Mouse (Mus musculus) ES-E14 (cell line): ENCODE results near the gene Cdkl3. TPM values are rescaled to one million over a fixed set of nuclear protein-coding genes. Genes with fewer than 3 reads are reported as not detected.
"Not testable (repeated sequence)": the region's sequence is repeated elsewhere in the genome, so short reads cannot be mapped to it uniquely, and the experiment has no call there.

Experiments
- DNase-seq: peaks from one replicate; pipeline ENCODE4 v3.0.0-alpha.2; 2013; ENCODE audit warnings: low read depth, low spot score
- H3K27ac ChIP-seq: 2 replicates; pipeline ENCODE4 v1.5.1; 2012; ENCODE audit warnings: low read depth, mild to moderate bottlenecking, low read length, moderate library complexity, mixed read lengths; ENCODE audit not compliant: poor library complexity, insufficient read depth, severe bottlenecking
- H3K36me3 ChIP-seq: 2 replicates; pipeline ENCODE4 v1.6.1; 2012; ENCODE audit warnings: mild to moderate bottlenecking, low read length, moderate library complexity, mixed read lengths; ENCODE audit not compliant: control insufficient read depth, poor library complexity, insufficient read depth, severe bottlenecking
- H3K4me1 ChIP-seq, 2 experiments: fragments of 150-350 bp in 1 of 2; sonication (generic) in 1 of 2; 2 replicates each; pipeline ENCODE4 v1.6.1; 2012; ENCODE audit warnings: low read length in 2 of 2, mild to moderate bottlenecking in 1 of 2, mixed read lengths in 1 of 2; ENCODE audit not compliant: control insufficient read depth in 2 of 2, insufficient read depth in 2 of 2, poor library complexity in 1 of 2
- H3K4me3 ChIP-seq, 2 experiments: fragments of 150-350 bp in 1 of 2; sonication (generic) in 1 of 2; 2 replicates each; pipeline ENCODE4 v1.5.1; 2012; ENCODE audit warnings: low read length in 2 of 2, low read depth in 1 of 2, mild to moderate bottlenecking in 1 of 2, mixed read lengths in 1 of 2; ENCODE audit not compliant: insufficient read depth in 1 of 2, poor library complexity in 1 of 2, severe bottlenecking in 1 of 2
- H3K9ac ChIP-seq: 2 replicates; pipeline ENCODE4 v1.6.1; 2012; ENCODE audit warnings: low read depth, mild to moderate bottlenecking, low read length, mixed read lengths; ENCODE audit not compliant: poor library complexity, insufficient read depth, severe bottlenecking
- H3K9me3 ChIP-seq: fragments of 150-350 bp; sonication (generic); 2 replicates; pipeline ENCODE4 v1.6.1; 2012; ENCODE audit warnings: low read depth, mild to moderate bottlenecking, low read length; ENCODE audit not compliant: control insufficient read depth, insufficient read depth
- CHD2 ChIP-seq: IDR thresholded peaks from 2 replicates; pipeline ENCODE4 v1.6.1; 2014; ENCODE audit warnings: mild to moderate bottlenecking, low read depth, low read length, inconsistent platforms
- HCFC1 ChIP-seq: IDR thresholded peaks from 2 replicates; pipeline ENCODE4 v1.6.1; 2012; ENCODE audit warnings: low read length, inconsistent platforms, borderline replicate concordance; ENCODE audit not compliant: insufficient read depth
- MAFK ChIP-seq: IDR thresholded peaks from 2 replicates; pipeline ENCODE4 v1.6.1; 2014; ENCODE audit warnings: mild to moderate bottlenecking, low read depth, low read length, inconsistent platforms; ENCODE audit not compliant: insufficient read depth
- ZC3H11A ChIP-seq: IDR thresholded peaks from 2 replicates; pipeline ENCODE4 v1.6.1; 2012; ENCODE audit warnings: low read depth, mild to moderate bottlenecking, inconsistent platforms, low read length, borderline replicate concordance
- ZNF384 ChIP-seq: IDR thresholded peaks from 2 replicates; pipeline ENCODE4 v1.6.1; 2012; ENCODE audit warnings: low read depth, low read length, inconsistent platforms
- in situ Hi-C, 2 experiments: fragments of 600-800 bp; cut with MboI; formaldehyde crosslinking; loops; one replicate each; pipeline ENCODE4 v1.15.1; 2025; ENCODE audit warnings: low sequenced_read_pairs in 2 of 2, inconsistent platforms in 1 of 2; ENCODE audit not compliant: unreplicated experiment in 2 of 2
- total RNA-seq: library from RNA; depleted of rRNA; stranded (reverse); fragments of 300-350 nt; gene quantifications from 2 replicates; pipeline ENCODE4 v1.2.3, GENCODE M21; 2012

Gene Cdkl3
- total RNA-seq, 1 experiment: 4.6 TPM

- no peak overlapping the region for H3K9ac ChIP-seq
Measured at GRCm38 (mm10) chr11:52108796-52109195, 104.8 kb downstream of the Cdkl3 start.

GRCm38 (mm10) chr11:52109421-52109820 is 105.4 kb downstream of the Cdkl3 start:
- Histone ChIP-seq H3K4me1 (peaks cover 0 to 6% of the 10 kb centered on the region in 2 experiments; a peak in 1 of 4 replicates), H3K27ac (no peak overlapping the region), H3K9ac (no peak overlapping the region), H3K36me3 (no peaks in the 10 kb centered on the region; the same call in none of the 2 replicates), H3K9me3 (no peaks in the 10 kb centered on the region), H3K4me3 (no peak overlapping the region)
- in situ Hi-C loops: no loop called here
- DNase-seq: no peak
- TF ChIP-seq MAFK: no peak
- no peak for TF ChIP-seq HCFC1
- TF ChIP-seq ZC3H11A: no peak
- no peak for TF ChIP-seq CHD2
- no peak for TF ChIP-seq ZNF384

More at GRCm38 (mm10) chr11:52108796-52109195, 104.8 kb downstream of the Cdkl3 start:
- no peak for TF ChIP-seq HCFC1
- TF ChIP-seq CHD2: no peak
- no peak for TF ChIP-seq ZNF384
- no peak for TF ChIP-seq ZC3H11A
- TF ChIP-seq MAFK: no peak
- Histone ChIP-seq H3K9me3 (no peaks in the 10 kb centered on the region), H3K4me3 (no peak overlapping the region), H3K27ac (no peak overlapping the region), H3K4me1 (peaks cover 2 to 6% of the 10 kb centered on the region in 2 experiments; a peak in 2 of 4 replicates), H3K36me3 (no peaks in the 10 kb centered on the region; the same call in 1 of the 2 replicates)
- no peak for DNase-seq
- in situ Hi-C loops: no loop called here

- H3K36me3 ChIP-seq: peaks cover 16% of the 10 kb centered on the region
- in situ Hi-C loops: no loop called here
- H3K4me1 ChIP-seq: peaks cover 2 to 3% of the 10 kb centered on the region in 2 experiments; a peak in 2 of 4 replicates
- TF ChIP-seq HCFC1 (no peak), ZNF384 (no peak), CHD2 (no peak), ZC3H11A (no peak), MAFK (no peak)
- H3K9me3 ChIP-seq: no peaks in the 10 kb centered on the region
- no peak overlapping the region for H3K4me3 ChIP-seq
- no peak overlapping the region for H3K27ac ChIP-seq
- no peak for DNase-seq
- no peak overlapping the region for H3K9ac ChIP-seq
Measured at GRCm38 (mm10) chr11:52115479-52115878, 111.5 kb downstream of the Cdkl3 start.

- H3K4me3 ChIP-seq, DNase-seq, in situ Hi-C loops, H3K4me1 ChIP-seq, H3K9ac ChIP-seq, H3K9me3 ChIP-seq, H3K27ac ChIP-seq: not testable (repeated sequence)
- peaks cover 19% of the 10 kb centered on the region for H3K36me3 ChIP-seq
Measured at GRCm38 (mm10) chr11:52116117-52116516, 112.1 kb downstream of the Cdkl3 start.

GRCm38 (mm10) chr11:52117156-52117555 is 113.1 kb downstream of the Cdkl3 start:
- TF ChIP-seq ZNF384 (no peak), MAFK (no peak), CHD2 (no peak), HCFC1 (no peak), ZC3H11A (no peak)
- Histone ChIP-seq H3K9ac (no peak overlapping the region), H3K36me3 (peaks cover 27% of the 10 kb centered on the region), H3K4me1 (peaks cover 0 to 2% of the 10 kb centered on the region in 2 experiments; a peak in 2 of 4 replicates), H3K27ac (no peak overlapping the region), H3K4me3 (no peak overlapping the region), H3K9me3 (no peaks in the 10 kb centered on the region)
- no peak for DNase-seq
- in situ Hi-C loops: no loop called here

- in situ Hi-C loops, H3K9me3 ChIP-seq, H3K4me3 ChIP-seq, DNase-seq, H3K27ac ChIP-seq, H3K4me1 ChIP-seq, H3K9ac ChIP-seq: not testable (repeated sequence)
- peaks cover 40% of the 10 kb centered on the region for H3K36me3 ChIP-seq
Measured at GRCm38 (mm10) chr11:52120415-52120814, 116.4 kb downstream of the Cdkl3 start.
